Mouse (Mus musculus) testis, postnatal 14 days (tissue): Measurements from ENCODE around the gene Tbc1d9b.
"Not testable (repeated sequence)": the region's sequence is repeated elsewhere in the genome, so short reads cannot be mapped to it uniquely, and the experiment has no call there.

Source experiments
- DNase-seq: peaks from one replicate; pipeline ENCODE4 v3.0.0; 2021; ENCODE audit warnings: low spot score

The Tbc1d9b gene

DNA sequence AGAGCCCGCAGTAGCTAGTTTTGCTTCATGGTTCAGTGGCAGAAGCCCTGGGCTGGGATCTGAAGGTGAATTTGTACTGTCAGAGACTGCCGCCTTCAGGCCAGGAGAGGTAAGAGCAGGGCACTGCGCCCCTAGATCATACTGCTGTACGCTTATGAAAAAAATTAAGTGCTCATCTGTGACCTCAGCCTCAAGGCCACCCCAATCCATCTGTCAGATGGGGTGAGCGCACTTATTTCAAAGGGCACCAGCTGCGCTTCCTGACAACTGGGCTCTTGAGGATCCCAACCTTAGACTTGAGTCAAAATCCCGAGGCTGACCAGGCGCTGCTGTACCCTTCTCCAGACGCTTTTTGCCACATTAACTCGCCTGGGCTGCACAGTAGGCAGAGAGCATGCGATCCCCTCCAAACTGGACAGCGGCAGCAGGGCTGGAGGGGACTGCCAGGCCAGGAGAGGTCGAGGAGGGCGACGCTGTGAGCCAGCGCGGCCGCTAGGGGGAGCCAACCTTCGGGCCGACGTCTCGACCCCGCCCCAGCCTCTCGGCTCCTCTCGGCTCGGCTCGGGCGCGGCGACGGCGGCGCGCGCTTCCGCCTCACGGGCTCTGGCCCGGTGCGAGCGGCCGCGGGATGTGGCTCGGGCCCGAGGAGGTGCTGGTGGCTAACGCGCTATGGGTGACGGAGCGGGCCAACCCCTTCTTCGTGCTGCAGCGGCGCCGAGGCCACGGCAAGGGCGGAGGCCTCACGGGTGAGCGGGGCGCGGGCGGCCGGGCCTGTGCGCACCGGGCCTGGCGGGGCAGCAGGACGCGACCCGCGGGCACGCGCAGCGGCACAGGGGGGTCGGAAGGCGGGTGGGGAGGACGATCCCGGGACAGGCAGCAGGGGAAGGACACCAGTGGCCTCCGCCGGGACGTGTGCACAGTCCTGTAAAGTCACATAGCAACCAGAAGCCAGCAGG is at the start of gene Tbc1d9b:
TSS of gene Tbc1d9b (plus strand) at position 586 of the 956 bp plus-strand sequence.
- DNase-seq = peak; percentile 90

- no peak for DNase-seq
Observed at GRCm38 (mm10) chr11:50086211-50086610, 45.0 kb upstream of the Tbc1d9b start.

DNA sequence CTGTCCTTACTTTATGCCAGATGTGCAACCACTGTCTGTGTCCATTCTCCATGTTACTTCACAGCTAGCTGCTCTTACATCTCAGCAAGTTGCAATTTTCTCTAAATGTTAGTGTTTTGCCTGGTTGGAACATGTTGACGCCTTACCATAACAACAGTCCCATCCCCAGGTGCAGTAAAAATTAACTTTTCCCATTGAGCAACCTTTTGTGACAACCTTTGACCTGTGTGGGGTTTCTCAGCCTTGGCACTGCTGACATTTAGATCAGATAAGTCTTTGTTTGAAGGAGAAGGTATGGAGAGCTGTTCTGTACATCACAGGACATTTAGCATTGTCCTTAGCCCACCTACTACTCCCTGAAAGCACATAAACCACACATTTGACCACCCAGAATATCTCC is 41.4 kb upstream of the Tbc1d9b start:
- DNase-seq = no peak

DNA sequence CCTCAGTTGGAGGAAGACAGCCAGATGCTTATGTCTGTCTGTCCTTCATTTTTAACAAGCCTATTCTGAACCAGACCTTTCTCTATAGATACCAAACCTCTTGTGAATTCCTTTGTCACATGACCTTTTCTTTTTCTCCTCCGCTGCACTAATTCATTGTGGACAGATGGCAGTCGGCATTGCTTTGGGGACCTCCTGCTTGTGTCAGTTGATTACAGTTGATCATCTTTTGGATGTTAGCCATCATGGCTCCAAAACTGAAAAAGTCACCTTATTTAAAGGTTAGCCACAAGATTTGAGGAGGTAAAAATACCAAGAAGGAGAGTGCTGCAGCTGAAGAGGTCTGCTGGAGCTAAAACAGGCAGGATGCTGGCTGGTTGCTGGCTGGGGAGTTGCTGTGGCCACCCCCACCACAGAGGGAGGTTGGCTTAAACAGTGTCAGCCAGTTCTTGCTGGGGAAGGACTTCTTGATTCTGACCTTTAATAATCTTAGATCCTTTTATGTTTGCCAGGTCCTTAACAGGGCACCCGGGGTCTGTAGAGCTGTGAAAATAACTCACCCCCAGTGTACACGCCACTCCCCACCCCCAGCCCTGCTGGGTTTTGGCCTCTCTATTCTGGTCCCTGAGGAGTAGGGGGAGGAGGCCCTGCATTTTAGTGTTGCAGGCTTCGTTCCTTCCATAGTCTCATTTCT is 40.1 kb upstream of the Tbc1d9b start:
- no peak for DNase-seq

DNA sequence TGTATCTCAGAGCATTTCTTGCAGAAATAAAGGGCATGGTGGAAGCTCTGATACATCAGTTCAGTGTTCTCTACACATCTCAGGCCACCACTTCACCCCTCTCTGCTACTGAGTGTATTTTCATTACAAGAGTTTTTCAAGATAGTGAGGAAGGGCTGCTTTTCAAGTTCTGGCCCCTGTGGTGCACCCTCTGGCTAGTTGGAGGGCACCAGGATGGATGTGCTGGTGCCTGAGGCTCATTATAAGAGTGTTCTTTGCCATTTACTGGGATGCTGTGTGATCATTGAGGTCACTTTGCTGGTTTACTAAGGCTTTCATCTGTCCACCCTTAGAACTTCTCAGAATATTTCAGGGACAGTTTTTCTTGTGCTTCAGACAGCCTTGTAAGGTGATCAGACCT is 39.5 kb upstream of the Tbc1d9b start:
- no peak for DNase-seq

- no peak for DNase-seq
Observed at GRCm38 (mm10) chr11:50095661-50096060, 35.5 kb upstream of the Tbc1d9b start.

GRCm38 (mm10) chr11:50097091-50097490 is 34.1 kb upstream of the Tbc1d9b start:
- DNase-seq = no peak

- DNase-seq = no peak
Observed at GRCm38 (mm10) chr11:50098961-50099481, 32.2 kb upstream of the Tbc1d9b start.

DNA sequence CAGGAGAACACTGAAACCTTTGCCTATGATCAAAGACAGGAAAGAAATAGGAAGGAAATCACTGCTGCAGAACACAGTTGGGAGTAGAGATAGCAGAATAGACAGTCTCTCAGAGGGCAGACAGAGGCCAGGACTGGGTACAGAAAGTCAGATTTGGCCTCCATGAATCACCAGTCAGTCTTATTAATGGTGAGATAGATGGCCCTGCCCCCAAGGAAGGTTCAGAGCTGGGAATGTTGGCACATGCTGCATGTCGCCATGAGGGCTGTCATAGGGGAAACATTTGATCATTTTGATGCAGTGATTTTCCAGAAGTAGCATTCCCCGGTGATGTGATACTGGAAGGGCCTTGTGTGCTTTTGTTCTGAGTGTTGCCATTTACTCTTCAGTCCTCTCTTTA is 31.5 kb upstream of the Tbc1d9b start:
- no peak for DNase-seq

DNA sequence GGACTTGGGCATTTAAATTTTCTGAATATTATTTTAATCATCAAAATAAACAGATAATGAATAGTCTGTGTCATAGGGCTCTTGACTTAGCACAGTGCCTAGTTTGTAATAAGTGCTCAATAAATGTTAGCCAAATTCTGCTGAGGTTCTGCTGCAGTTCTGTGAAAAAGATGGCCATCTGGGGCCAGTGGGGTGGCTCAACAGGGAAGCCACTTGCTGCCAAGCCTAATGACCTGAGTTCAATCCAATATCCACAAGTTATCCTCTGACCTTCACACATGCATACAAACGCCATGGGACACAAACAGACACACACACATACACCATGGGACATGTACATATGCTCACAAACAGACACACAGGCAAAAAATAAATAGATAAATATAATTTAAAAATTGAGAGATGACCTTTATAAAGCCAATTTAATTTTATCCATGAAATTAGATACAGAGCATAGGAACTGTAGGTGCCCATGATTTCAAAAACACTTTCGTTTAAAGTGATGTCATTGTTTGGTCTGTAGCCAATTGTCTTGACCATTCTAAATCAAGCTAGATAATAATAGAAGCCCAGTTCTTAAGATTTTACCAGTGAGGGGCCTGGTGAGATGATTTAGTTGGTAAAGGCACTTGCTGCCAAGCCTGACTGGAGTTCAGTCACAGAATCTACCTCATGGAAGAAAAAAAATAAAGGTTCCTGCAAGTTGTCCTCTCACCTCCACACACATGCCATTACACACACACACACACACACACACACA is 30.5 kb upstream of the Tbc1d9b start:
- DNase-seq = no peak

GRCm38 (mm10) chr11:50101962-50102361 is 29.2 kb upstream of the Tbc1d9b start:
- DNase-seq = not testable (repeated sequence)

DNA sequence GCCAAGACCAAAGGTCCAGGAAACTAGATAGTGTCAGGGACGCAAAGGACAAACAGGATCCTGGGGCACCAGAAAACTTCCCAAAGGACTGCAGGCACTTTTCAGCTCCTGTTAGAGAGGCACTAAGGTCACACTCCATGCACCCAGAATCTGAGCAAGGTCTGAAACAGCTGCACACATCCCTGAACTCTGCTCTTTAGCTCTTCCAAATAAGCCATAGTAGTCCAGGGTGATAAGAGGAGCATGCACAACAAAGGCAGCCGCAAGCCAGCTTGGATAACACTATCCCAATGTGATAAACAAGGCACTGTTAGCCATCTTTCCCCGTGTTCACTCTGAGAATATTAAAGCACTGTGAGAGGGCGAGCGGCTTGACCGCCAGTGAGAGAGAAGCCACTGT is 27.2 kb upstream of the Tbc1d9b start:
- DNase-seq = no peak

- no peak for DNase-seq
Observed at GRCm38 (mm10) chr11:50105237-50105636, 26.0 kb upstream of the Tbc1d9b start.

DNA sequence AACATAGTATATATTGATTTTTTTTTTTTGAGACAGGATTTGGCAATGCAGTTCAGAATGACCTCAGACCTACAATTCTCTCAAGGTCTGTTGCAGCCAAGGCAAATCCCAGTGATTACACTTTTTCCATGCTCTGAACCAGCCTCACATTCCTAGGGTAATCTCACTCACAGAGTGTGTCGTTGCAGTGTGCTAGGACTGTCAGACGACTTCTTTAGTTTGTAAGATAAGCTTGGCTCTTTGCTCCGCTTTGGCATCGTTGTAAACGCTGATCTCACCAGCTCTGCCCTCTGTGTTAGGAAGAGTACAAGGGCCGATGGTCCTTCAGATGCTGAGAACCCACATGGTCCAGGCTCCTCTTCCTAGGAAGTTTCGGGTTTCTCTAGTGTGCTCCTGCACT is 25.2 kb upstream of the Tbc1d9b start:
- no peak for DNase-seq

DNA sequence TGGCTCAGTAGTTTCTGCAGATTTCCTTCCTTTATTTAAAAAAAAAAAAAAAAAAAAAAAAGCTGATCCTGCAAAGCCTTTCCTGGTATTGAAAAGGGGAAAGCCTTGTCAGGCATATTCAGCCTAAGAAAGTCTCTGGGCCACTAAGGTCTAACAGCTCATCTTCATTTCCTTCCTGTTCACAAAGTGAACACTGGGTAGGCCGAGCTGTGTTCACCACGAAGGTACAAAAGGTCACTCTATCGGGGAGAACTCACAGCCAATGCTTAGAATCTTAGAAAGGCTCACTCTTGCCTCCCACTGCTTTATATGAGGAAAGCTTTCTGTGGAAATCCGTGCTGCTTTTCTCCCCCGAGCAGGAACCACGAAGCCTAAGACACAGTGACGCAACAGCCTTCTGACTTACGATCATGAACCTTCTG is 22.4 kb upstream of the Tbc1d9b start:
- DNase-seq = no peak

- peak; percentile 52 for DNase-seq
Observed at GRCm38 (mm10) chr11:50114329-50114728, 16.9 kb upstream of the Tbc1d9b start.

DNA sequence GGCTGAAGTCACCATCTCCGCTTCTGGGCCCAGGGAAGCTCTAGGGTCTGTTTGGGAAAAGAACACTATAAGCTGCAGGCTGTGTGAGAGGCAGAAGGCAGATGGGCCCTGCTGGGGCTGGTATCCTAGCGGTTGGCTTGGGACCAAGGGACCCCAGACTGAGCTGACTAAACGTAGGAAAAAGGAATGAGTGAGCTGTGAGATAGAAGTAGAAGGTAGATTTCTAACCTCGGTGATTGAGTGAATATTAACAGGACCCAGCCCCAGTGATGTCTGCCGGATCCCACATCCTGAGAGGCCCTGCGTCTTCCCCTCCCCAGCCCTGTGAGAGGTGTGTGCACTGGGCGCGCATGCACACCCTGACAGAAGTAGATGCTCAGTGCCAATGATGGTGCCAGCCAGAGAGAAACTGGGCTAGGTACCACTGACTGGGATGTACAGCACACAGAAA is 8.5 kb upstream of the Tbc1d9b start:
- DNase-seq = no peak

DNA sequence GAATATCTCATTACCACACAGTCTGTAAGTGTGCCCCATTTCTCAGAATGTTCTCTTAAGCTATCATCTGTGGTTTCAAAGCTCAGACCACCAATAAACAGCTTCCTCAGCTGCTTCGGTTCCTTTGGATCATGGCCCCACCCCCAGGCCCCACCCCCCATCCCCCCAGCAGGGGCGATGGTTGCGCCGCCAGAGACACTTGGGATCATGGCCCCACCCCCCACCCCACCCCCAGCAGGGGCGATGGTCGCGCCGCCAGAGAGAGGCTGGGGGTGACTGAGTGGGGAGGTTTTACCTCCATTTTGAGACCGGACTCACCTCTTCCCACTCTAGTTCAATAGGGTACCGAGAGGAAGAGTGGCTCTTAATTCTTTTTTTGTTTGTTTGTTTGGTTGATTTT is 3.4 kb upstream of the Tbc1d9b start:
- no peak for DNase-seq

DNA sequence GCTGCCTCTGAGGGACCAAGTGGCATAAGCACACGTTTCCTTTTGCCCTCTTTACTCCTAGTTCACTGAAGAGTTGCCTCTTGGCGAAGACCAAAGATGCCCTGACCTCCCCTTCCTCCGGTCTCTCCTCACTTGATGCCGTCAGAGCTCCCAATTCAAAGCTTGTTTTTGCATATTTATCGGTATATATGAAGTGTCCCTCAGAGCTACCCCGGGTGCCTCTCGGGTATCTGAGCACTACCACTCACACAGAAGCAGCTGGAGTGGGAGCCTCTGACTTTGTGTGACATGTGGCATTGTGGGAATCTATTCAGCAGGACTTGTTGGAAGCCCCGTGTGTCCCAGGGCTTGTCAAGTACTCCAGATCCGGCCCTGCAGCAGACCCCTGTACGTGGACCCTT is 605 bp downstream of the Tbc1d9b start:
- no peak for DNase-seq

GRCm38 (mm10) chr11:50132265-50132664 is 1.1 kb downstream of the Tbc1d9b start:
- DNase-seq = peak; percentile 53

DNA sequence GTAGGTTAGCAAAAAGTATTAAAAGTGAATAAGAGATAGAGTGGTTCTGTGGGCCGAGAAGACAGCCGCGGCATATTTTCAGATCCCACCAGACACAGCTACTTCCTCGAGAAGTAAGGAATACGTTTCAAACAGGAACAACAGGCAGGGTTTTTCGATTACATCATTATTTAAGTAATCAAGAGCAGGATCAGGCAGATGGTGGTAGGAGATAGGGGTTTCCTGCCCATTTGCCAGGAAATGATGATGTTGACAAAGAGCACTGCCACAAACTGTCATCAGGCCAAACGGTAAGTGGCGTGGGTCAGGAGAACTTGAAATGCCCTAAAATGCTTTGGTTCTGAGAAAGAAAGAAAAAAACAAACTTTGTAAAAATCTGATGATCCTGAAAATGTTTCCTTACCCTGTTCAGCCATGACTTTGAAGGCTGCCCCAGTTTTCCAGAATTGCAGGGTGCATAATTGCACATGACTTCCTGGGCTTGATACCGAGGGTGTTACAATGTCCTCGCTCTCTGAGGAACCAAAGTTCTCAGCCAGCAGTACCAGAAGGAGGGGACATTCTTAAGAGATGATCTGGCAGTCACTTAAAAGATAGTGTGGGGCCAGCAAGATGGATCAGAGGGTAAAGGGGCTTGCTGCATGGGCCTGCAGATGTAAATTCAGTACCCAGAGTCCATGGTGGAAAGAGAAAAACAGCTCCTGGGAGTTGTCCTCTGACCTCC is 3.1 kb downstream of the Tbc1d9b start:
- no peak for DNase-seq
